Mouse (Mus musculus) right cerebral cortex, postnatal 36 days (tissue): ENCODE measurements at regions not wholly inside any gene's neighbourhood (a gene's known extent, or its start where the extent isn't known, plus 50 kb on each side); places are given as distances from the start of the nearest gene placed in this dataset.

Source experiments
- DNase-seq, 2 experiments: peaks; one replicate each; pipeline ENCODE4 v3.0.0; 2022; ENCODE audit warnings: low spot score in 2 of 2, mixed read lengths in 1 of 2

- no peak for DNase-seq
Observed at GRCm38 (mm10) chr19:14191820-14192219, 278.5 kb downstream of the Olfr1505 start.

DNA sequence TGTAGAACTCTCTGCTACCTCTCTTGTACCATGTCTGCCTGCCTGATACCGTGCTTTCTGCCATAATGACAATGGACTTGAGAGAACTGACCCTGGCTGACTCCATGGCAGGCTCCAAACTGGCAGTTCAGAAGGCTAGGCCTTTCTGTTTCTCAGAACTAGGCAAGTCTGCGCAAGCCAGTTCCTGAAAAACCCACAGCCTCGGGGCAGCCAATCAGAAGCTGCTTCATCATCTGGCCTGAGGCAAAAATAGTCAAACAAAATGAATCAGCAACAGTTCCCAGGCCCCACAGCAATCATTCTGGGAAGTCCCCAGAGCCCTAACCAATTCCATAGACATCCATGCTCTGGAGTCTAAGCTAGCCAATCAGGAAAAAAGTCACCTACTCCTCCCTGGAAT is 284.5 kb downstream of the Olfr1505 start:
- no peak for DNase-seq

GRCm38 (mm10) chr19:14220507-14220909 is 307.2 kb downstream of the Olfr1505 start:
- no peak for DNase-seq

DNA sequence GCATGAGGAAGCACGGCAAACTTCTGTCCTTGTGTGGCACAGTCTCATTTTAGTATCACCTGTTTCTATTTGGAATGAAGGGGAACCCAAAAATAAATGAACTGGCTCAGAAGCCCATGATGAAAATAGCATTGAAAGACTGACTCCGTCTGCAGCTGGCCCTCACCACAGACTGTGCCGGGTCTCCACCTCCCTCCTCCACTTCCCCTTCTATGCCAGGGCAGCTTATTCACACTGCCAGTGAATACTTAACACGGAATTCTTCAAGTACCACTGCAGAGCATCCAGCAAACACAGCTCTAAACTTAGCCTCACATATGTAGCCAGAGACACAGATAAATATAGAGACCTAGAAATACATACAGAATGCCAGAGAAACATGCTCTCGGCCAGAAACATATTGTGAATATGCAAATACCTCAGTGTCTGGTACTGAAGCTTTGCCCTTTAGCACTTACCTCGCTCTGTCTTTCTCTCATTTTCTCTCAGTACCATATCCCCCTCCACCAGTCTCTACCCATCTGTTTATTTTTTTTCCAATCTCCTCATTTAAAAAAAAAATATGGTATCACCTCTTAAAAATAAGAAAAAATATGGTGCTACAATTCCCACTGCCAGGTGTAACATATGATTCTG is 311.8 kb downstream of the Olfr1505 start:
- peak; percentile 36 to 43 for DNase-seq

DNA sequence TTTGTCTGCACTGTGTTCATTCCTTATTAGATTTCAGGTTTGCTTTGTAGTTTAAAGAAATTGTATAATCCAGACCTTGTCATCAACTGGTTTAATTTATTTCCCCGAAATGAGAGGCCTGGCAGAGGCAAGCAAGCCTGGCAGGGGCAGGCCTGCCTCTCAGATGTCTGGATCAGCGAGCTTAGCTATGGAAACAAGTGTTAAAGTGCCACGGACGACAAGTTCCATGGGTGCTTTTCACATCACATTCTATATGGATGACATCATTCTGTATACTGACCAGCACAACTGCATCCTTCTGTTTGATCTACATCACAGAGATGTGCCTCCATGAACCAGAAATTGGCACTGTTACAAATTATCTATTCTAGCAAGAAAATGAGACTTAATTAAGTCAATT is 312.5 kb downstream of the Olfr1505 start:
- no peak for DNase-seq

DNA sequence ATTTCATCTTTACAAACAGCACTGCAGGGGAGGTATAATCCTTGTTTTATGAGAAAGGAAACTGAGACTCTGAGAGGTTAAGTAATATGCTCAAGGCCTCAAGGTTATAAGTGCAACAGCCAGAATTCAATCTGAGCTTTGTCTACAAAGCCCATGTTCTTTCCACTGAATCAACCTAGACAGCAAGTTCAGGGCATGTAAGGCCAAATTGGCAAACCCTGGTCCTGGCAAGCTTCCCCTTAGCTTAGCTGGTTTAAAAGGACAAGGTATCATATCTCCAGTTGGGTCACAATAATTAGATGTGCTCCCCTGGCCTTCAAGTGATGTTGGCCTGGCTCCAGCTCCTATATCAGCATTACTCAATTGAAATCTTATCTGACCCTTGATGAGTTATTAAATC is 313.2 kb downstream of the Olfr1505 start:
- DNase-seq, result no peak

DNA sequence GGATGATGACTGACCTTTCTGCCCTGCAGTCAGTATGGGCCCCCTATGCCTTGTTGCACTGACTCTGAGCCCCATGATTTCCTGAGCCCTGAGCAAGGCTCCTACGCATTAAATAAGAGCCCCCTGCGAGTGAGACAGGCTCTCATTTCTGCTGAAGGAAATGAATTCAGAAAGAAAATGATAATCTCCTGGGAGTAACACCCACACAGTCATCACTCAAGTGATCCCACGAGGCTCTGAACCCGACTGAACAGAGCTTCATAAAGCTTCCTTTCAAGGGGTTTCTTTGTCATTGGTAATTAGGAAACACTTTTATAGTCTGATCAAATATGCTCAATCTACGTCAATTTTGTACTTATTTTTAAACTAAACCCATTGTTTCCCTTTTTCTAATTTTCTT is 330.2 kb downstream of the Olfr1505 start:
- DNase-seq, result no peak

DNA sequence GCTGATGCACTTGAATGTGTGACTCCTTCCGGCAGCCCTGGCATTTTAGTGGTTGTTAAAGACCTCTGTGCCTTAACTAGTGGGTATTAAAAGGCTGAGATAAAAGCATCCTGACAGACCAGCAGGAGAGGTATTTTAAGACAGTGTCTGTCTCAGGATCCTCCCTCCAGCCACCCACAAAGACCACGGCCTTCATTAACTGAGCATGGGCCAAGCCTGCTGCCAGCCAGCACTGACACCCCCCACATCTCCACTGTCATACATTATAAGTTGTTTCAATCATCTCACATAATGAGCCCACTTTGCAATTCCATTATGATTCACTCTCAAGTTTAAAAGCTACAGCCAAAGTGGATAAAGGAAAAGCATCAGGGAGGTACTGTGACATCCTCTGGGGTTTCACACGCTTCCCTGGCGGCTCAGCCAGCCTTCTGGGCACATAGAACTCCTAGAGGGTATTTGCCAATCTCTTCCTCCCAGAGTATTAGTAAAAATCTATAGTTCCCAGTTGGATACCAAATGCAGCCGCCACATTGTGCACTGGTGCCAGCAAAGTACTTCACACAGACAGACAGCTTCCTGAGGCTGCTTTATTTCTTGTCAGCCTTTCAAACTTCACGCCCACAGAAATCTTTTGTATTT is 333.8 kb downstream of the Olfr1505 start:
- no peak for DNase-seq

- no peak for DNase-seq
Observed at GRCm38 (mm10) chr19:14247979-14248378, 334.6 kb downstream of the Olfr1505 start.

DNA sequence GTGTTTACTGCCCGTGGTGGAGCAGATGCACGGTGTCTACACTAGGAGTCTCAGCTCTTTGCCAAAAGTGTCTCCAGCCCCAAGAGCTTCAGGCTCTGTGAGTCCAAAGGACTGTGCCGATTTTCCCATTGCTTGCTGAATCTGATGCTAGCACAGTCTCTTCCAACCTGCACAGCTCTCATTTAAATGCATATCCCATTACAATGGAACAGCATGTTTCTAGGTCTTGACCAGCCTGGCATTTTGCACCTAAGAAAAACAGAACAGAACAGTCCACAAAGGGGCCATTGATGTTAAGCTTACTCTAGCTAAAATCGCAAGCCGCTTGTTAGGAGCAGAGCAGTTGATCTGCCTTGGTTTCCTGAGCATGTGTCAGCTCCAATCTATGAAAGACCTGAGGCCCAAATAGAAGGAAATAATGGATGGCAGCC is 339.2 kb downstream of the Tle4 start:
- no peak for DNase-seq

- no peak for DNase-seq
Observed at GRCm38 (mm10) chr19:14259223-14259622, 338.6 kb downstream of the Tle4 start.

GRCm38 (mm10) chr19:14289331-14289737 is 308.5 kb downstream of the Tle4 start:
- DNase-seq, result no peak

- DNase-seq, result no peak
Observed at GRCm38 (mm10) chr19:14290911-14291310, 306.9 kb downstream of the Tle4 start.

DNA sequence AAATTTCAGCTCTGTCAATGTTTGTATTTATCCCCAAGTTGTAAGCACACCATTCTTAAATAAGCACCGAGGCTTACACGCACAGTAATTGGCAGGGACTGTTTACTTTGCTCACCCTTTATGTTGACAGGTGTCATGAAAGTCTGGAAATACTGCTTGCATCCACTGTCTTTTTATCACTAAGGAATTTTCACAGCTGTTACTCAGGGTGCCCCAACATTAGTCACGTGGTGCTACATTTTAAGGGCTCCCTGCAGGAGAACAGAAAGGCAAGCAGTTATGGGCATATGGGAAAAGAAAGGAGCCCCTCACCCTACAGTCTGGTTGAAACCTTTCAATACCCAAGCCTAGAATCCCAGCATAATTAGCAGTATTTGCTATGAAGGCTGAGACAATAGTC is 304.7 kb downstream of the Tle4 start:
- no peak for DNase-seq

- no peak for DNase-seq
Observed at GRCm38 (mm10) chr19:14301176-14301943, 296.5 kb downstream of the Tle4 start.

- no peak for DNase-seq
Observed at GRCm38 (mm10) chr19:14314301-14314700, 283.6 kb downstream of the Tle4 start.

DNA sequence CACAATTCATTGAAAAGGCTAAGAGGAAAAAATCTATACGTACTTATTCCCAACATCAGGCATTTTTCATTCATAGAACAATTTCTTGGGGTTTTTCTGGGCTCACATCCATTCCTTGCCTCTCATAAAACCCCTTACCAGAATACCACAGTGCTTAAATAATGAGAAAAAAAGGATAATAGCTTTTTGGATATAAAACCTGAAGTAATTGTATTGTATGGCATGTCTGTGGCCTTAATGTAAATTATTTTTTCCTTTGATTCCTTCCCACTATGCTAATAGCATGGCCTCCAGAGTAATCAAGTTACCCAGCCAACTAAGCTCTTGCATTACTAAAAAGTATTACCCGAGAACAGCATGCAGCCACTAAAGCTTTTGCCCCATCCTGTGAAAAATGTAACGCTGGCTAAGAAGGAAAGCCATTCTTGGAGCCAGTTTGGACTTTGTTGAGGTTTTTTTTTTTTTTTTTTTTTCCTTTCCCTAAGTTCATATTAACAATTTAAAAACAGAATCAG is 278.1 kb downstream of the Tle4 start:
- DNase-seq, result no peak

- no peak for DNase-seq
Observed at GRCm38 (mm10) chr19:14325353-14326052, 272.3 kb downstream of the Tle4 start.

GRCm38 (mm10) chr19:14333041-14334012 is 264.5 kb downstream of the Tle4 start:
- no peak for DNase-seq

DNA sequence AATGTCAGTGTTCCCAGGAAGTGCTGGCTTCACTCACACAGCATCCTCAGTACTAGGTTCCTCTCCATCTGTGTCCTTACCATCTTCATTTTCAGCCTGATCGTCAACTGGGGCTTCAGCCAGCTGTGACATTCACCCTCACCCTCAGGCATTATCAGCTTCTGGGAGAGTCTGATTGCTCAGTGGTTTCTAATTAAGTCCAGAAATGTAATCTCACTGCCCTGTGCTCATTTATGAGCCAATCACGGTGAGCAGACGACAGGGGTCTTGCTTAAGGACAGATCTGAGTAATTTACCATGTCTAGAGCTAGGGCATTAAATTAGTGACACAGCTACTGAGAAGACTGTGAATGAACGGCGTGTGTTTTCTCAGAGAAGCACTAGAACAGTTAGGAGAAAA is 260.8 kb downstream of the Tle4 start:
- DNase-seq, result no peak

- no peak for DNase-seq
Observed at GRCm38 (mm10) chr19:14340759-14341158, 257.1 kb downstream of the Tle4 start.
